Mouse (Mus musculus) gastrocnemius, postnatal 14 days (tissue): Measurements from ENCODE around the gene Flcn. TPM values are rescaled to one million over a fixed set of nuclear protein-coding genes. Genes with fewer than 3 reads are reported as not detected.
A peak's percentile ranks its signal among the peaks of the same experiment; 100 is the strongest.

Experiments used
- DNase-seq: peaks from one replicate; pipeline ENCODE4 v3.0.0; 2021; ENCODE audit warnings: mixed read lengths
- intact Hi-C: fragments of 180-260 bp; cut with DNase I; formaldehyde crosslinking; loops from one replicate; pipeline ENCODE4 v1.15.1; 2025; ENCODE audit warnings: low total_unique reads
- total RNA-seq, 2 experiments: library from RNA; stranded (reverse); gene quantifications; 2 replicates each; pipeline ENCODE4 v1.2.3; 2021

Flcn gene
- total RNA-seq, 2 experiments from 2014 or later, result 22.3 to 27.4 TPM

- no peak for DNase-seq
Measured at GRCm38 (mm10) chr11:59774522-59774921, 35.3 kb downstream of the Flcn start.

DNA sequence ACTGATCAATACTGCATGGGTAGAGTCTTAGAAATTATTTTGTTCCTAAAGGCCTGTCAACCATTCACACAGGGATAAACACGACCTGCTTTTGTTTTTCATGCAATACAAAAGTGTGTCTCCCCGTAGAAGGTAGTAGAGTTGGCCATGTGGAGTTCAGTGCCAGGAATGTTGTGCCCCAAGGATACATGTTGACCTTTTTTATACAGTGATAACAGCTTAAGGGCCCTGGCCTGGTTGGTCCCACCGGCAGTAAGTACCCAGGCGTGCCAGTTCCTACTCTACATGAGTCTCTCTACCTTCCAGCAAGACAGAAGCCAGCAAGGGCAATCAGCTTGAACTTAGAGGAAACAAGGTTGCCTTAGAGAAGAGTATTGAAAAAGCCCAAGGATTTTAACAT is 36.9 kb downstream of the Flcn start:
- DNase-seq, result no peak
- intact Hi-C loops, result no loop called here

More at GRCm38 (mm10) chr11:59774522-59774921, 35.3 kb downstream of the Flcn start:
- intact Hi-C loops, result no loop called here

DNA sequence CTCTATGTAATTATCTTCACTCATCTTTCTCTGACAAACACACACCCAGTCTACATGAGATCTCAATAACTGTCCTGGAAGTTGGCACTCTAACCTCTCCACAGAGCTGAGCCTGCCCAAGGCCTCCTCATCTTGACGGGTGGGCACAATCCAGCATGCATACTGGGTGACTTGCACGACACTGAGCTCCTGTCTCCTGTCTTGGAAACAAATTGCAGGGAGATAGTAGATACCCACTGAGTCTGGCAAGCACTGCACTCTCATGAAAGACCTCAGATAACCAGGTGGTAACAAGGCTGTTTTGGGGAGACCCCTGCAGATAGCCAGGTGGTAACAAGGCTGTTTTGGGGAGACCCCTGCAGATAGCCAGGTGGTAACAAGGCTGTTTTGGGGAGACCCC is 37.5 kb downstream of the Flcn start:
- no peak for DNase-seq
- intact Hi-C loops, result no loop called here

- intact Hi-C loops, result no loop called here
- no peak for DNase-seq
Measured at GRCm38 (mm10) chr11:59770753-59771152, 39.1 kb downstream of the Flcn start.

DNA sequence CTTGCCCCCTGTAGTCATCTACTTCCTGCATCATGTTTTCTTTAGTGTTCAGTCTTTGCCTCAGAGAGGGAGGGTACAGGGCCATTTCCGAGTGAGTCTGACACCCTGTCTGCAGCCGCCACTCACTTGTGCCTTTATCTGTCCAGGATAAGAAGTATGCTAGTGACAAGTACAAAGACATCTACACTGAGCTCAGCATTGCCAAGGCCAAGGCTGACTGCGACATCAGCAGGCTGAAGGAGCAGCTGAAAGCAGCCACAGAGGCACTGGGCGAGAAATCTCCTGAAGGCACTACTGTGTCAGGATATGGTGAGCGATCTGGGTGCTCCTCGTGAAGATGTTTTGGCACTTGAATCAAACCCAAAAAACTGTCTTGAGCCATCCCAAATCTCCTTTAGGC is 40.1 kb downstream of the Flcn start:
- no peak for DNase-seq
- intact Hi-C loops, result no loop called here

GRCm38 (mm10) chr11:59769307-59769706 is 40.5 kb downstream of the Flcn start:
- intact Hi-C loops, result no loop called here
- no peak for DNase-seq

DNA sequence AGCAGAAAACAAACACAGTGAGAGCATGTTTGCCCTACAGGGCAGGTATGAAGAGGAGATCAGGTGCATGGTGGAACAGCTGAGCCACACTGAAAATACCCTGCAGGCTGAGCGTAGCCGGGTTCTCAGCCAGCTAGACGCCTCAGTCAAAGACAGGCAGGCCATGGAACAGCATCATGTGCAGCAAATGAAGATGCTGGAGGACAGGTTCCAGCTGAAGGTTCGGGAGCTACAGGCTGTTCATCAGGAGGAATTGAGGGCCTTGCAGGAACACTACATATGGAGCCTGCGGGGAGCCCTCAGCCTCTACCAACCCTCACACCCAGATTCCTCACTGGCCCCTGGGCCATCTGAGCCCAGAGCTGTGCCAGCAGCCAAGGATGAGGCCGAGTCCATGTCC is 49.0 kb downstream of the Flcn start:
- intact Hi-C loops, result no loop called here
- no peak for DNase-seq

- no peak for DNase-seq
- intact Hi-C loops, result no loop called here
Measured at GRCm38 (mm10) chr11:59759626-59760025, 50.2 kb downstream of the Flcn start.

GRCm38 (mm10) chr11:59759178-59759577 is 50.6 kb downstream of the Flcn start:
- intact Hi-C loops, result no loop called here
- DNase-seq, result peak; percentile 51

GRCm38 (mm10) chr11:59758191-59758985 is 51.4 kb downstream of the Flcn start:
- intact Hi-C loops, result no loop called here
- DNase-seq, result peak; percentile 25

- intact Hi-C loops, result no loop called here
- DNase-seq, result no peak
Measured at GRCm38 (mm10) chr11:59756351-59756750, 53.5 kb downstream of the Flcn start.

- intact Hi-C loops, result no loop called here
- DNase-seq, result no peak
Measured at GRCm38 (mm10) chr11:59754504-59754903, 55.3 kb downstream of the Flcn start.

DNA sequence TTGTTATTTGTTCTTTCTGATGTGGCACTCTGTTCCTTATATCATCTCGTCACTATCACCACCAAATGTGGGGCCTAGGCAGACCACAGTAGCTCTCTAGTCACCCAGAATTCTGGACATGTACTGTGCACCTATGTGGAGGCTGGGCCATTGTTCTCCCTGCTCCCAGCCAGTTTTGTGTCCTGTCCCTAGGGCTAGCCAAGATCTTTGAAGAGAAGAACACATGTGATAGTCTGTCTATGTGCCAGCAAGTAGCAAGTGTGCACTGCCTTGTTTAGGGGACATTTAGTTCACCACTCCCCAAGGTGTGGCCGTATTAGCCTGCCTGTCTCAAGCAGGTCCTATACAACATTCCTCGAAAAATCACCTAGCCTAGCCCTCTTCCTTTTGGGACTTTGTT is 60.8 kb downstream of the Flcn start:
- intact Hi-C loops, result loop anchor here (5.0 kb wide), 1 partner anchor 122 kb away; no protein-coding TSS in a partner anchor
- no peak for DNase-seq

- intact Hi-C loops, result loop anchor here (5.0 kb wide), 1 partner anchor 119 kb away; no protein-coding TSS in a partner anchor
- peak; percentile 47 for DNase-seq
Measured at GRCm38 (mm10) chr11:59746614-59747013, 63.2 kb downstream of the Flcn start.

- intact Hi-C loops, result loop anchor here (5.0 kb wide), 1 partner anchor 119 kb away; no protein-coding TSS in a partner anchor
- DNase-seq, result no peak
Measured at GRCm38 (mm10) chr11:59745851-59746250, 64.0 kb downstream of the Flcn start.

- intact Hi-C loops, result no loop called here
- no peak for DNase-seq
Measured at GRCm38 (mm10) chr11:59744374-59744773, 65.4 kb downstream of the Flcn start.

- intact Hi-C loops, result no loop called here
- no peak for DNase-seq
Measured at GRCm38 (mm10) chr11:59743712-59744111, 66.1 kb downstream of the Flcn start.

DNA sequence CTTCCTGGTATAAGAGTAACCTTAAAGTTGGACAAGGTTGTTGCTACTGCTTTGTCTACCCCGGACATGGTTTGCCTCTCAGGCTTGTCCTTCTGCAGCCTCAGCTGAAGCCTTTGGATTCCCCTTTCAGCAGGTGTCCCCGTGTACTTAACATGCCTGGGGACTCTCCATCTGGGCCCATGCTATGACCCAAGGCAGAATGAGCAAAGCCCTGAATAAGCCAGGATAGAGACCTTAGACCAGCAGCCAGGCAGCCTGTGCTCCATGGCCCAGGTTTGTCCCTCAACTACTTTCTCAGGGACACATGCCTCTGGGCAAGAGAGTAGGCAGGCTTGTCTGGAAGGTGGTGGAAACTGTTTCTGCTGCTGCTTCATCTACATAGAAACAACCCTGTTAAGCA is 66.5 kb downstream of the Flcn start:
- intact Hi-C loops, result no loop called here
- DNase-seq, result no peak

DNA sequence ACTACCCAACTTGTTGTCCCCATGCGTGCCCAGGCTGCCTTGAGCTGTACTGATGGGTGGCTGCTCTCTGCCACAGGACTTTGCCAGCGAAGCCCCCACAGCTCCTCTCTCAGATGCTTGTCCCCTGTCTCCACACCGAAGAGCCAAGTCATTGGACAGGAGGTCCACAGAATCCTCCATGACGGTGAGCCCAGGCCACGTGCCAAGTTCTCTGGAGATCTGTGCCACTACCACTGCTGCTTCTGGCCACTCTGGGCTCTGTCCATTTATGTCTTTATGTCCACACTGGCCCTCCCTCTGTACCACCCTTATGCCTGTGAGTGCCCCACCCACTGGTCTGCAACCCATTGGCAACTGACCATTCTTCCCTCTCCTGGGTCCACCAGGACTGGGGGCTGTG is 67.9 kb downstream of the Flcn start:
- intact Hi-C loops, result no loop called here
- no peak for DNase-seq
